In genomic region chr4:59009186-59009585, GRCm38 (mm10) we compare ENCODE assay signal across 13 mouse cellular contexts. TPM values are rescaled to one million over a fixed set of nuclear protein-coding genes. Genes with fewer than 3 reads are reported as not detected.
DNase-seq lines count a peak whose midpoint lies in the region; ATAC-seq and TF ChIP-seq lines count a peak whose summit lies in the region.
"Had no signal": no experiment of that assay in that cellular context is flagged by ENCODE, and none has a peak within 500 bp of the region (broad histone marks: within the 10 kb centered on the region; RNA-seq: fewer than 3 reads in every experiment).

No protein-coding gene starts in this region.

- H3K27ac ChIP-seq in left cerebral cortex, adult 2 months = no peak overlapping the region
- H3K27ac ChIP-seq: heart, embryonic 15.5 days; midbrain, embryonic 10.5 days had no signal

- intact Hi-C loops in left cerebral cortex, adult 2 months (cut with DNase I) = no loop called here
- intact Hi-C loops in heart, postnatal 36 days (cut with DNase I) = loop anchor here (10.0 kb wide), 2 partner anchors 186 to 1054 kb away; partner anchors contain the start of gene Txn1

- peak; percentile 68 for DNase-seq in 416B (ENCODE audit: low read depth)
- DNase-seq in CD8-positive naive resting alpha-beta T cell, adult 2 months (ENCODE audit: low read depth in 2 of 2, low spot score in 2 of 2) = peak; percentile 21 to 45
- DNase-seq in left cerebral cortex, adult 18-20 months (ENCODE audit: low spot score in 2 of 2) = no peak
- no peak for DNase-seq in ovary, postnatal 10 days (ENCODE audit: low spot score)
- DNase-seq in left cerebral cortex, adult 2 months (ENCODE audit: extremely low spot score in 1 of 2, low spot score in 2 of 2) = no peak
- no peak for DNase-seq in heart, postnatal 36 days
- DNase-seq: adrenal gland, postnatal 25 days; cerebellum, adult 11 months; lung, adult 2 months had no signal

- no peak overlapping the region for H3K4me3 ChIP-seq in left cerebral cortex, adult 2 months
- H3K4me3 ChIP-seq: heart, embryonic 15.5 days; midbrain, embryonic 10.5 days had no signal

- TF ChIP-seq CTCF in left cerebral cortex, adult 2 months (IDR thresholded peaks at IDR 0.05) = no peak

- peak; percentile 84 for ATAC-seq in inflammation-experienced regulatory T-cells, adult 6 months
- ATAC-seq in monocyte, adult 5-6 weeks (replicated peaks; ENCODE audit: insufficient number of reproducible peaks, low FRiP score, low TSS enrichment, poor library complexity, severe bottlenecking) = peak; percentile 52; the same call in 1 of the 2 replicates

RNA-seq across cellular contexts. Expression of gene Gm20503, which starts 6.2 kb away (rescaled TPM):
- polyA plus RNA-seq in inflammation-experienced regulatory T-cells, adult 6 months (2017; shearing (Covaris generic)) = not detected
- not detected in 3 replicates for total RNA-seq in monocyte, adult 5-6 weeks (2017)
- total RNA-seq in left cerebral cortex, adult 18-20 months (2021) = 1 to 10 TPM; 1.7 to 3.3 TPM
- total RNA-seq in left cerebral cortex, adult 2 months (2021) = 1 to 10 TPM in 1 of 2 experiments, not detected in 1; 1.9 TPM
- 1 to 10 TPM; 2.7 TPM for total RNA-seq in heart, postnatal 36 days (2021)
- polyA plus RNA-seq: lung, adult 2 months had no signal

RNA-seq across cellular contexts. Expression of gene Dnajc25, which starts 14.3 kb away (rescaled TPM):
- polyA plus RNA-seq in inflammation-experienced regulatory T-cells, adult 6 months (2017; shearing (Covaris generic)) = 1 to 10 TPM in 1 of 3 experiments, under 1 TPM in 2; 0.64 to 1.1 (median 0.91) TPM
- total RNA-seq in monocyte, adult 5-6 weeks (2017) = 10.7 to 15.7 TPM (median 15.3 TPM) in 3 replicates
- 1 to 10 TPM; 5.7 TPM for total RNA-seq in left cerebral cortex, adult 18-20 months (2021)
- total RNA-seq in left cerebral cortex, adult 2 months (2021) = 1 to 10 TPM; 5.8 to 6.3 TPM
- total RNA-seq in heart, postnatal 36 days (2021) = 10 to 100 TPM; 18.7 to 19.5 TPM

RNA-seq across cellular contexts. Expression of gene Ptgr1, which starts 22.3 kb away (rescaled TPM):
- under 1 TPM in 2 of 3 experiments, not detected in 1; 0.34 to 0.67 TPM for polyA plus RNA-seq in inflammation-experienced regulatory T-cells, adult 6 months (2017; shearing (Covaris generic))
- 1.9 to 2.7 TPM (median 2.3 TPM) in 3 replicates for total RNA-seq in monocyte, adult 5-6 weeks (2017)
- 1 to 10 TPM; 2.1 TPM for total RNA-seq in left cerebral cortex, adult 18-20 months (2021)
- total RNA-seq in left cerebral cortex, adult 2 months (2021) = 1 to 10 TPM; 1.9 to 2.2 TPM
- 1 to 10 TPM; 3.0 to 5.3 TPM for total RNA-seq in heart, postnatal 36 days (2021)

RNA-seq across cellular contexts. Expression of gene Gng10, which starts 25.7 kb away (rescaled TPM):
- 100 to 1,000 TPM; 134 to 204 (median 170) TPM for polyA plus RNA-seq in inflammation-experienced regulatory T-cells, adult 6 months (2017; shearing (Covaris generic))
- total RNA-seq in monocyte, adult 5-6 weeks (2017) = 76.3 to 133 TPM (median 119 TPM) in 3 replicates
- 10 to 100 TPM; 63.3 to 64.8 TPM for total RNA-seq in left cerebral cortex, adult 18-20 months (2021)
- 10 to 100 TPM; 63.4 to 70.0 TPM for total RNA-seq in left cerebral cortex, adult 2 months (2021)
- 10 to 100 TPM; 16.6 to 17.0 TPM for total RNA-seq in heart, postnatal 36 days (2021)

Comparison
In these comparisons a context has a peak if more than half of its experiments do, and no peak if none do; other contexts are left out.
1. DNase-seq: peak in 416B (single experiment) and CD8-positive naive resting alpha-beta T cell, adult 2 months (2 of 2); none in left cerebral cortex, adult 18-20 months (0 of 2), ovary, postnatal 10 days (single experiment), left cerebral cortex, adult 2 months (0 of 2) and heart, postnatal 36 days (0 of 2).